Mouse (Mus musculus): ENCODE measurements around the gene C030005K15Rik.

DNA sequence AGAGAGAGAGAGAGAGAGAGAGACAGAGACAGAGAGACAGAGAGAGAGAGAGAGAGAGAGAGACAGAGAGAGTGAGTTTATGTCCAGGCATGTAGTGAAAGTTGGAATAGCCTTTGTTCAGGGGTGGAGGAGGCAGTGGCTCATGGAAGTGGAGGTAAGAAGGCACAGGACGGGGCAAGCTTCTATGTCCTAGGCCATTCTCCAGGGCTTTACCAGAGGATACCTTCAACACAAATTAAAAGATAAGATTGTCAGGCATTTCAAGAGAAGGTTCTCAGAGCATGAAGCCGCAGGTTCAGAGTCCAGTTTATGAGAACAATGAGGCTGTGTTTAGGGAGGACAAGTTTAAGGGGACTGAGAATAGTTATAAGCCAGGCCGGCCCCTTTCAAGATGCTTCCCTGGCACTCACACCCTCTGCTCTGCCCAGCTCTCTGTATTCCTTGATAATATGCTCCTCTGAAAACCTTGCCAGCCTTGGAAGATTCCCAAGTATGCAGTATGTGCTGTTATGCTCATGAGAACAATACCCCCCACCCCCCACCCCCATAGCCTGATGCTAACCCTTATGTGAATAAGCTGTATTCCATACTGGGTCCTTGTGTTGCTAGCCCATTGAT is 11.2 kb downstream of the C030005K15Rik start:
- TF ChIP-seq GATA1 (IDR thresholded peaks at IDR 0.05; ENCODE audit: low read length) = no peak
- no peak for TF ChIP-seq TAL1 (IDR thresholded peaks at IDR 0.05; ENCODE audit: low read length)
